Comparison of ENCODE assay signal across 28 mouse cellular contexts in the genomic region with DNA sequence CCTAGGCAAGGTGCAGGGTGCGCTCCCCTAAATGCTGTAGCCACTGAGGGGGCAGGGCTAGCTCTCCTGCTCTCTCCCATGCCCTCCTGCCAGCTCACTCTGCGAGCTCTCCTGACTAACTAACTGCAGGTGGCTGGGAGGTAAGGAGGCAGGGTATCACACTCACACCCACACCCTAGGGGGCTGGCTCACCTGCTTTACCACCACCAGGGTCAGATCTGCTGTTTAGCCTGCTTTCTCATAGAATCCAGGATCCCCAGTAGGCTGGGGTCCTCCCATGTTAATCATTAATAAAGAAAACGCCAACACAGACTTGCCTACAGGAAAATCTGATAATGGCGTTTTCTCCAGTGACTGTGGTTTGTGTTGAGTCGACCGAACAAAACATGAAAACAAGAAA. TPM values are rescaled to one million over a fixed set of nuclear protein-coding genes. Genes with fewer than 3 reads are reported as not detected.
DNase-seq lines count a peak whose midpoint lies in the region; ATAC-seq lines count a peak whose summit lies in the region.
"Had no signal": no experiment of that assay in that cellular context is flagged by ENCODE, and none has a peak within 500 bp of the region (broad histone marks: within the 10 kb centered on the region; RNA-seq: fewer than 3 reads in every experiment).

No protein-coding gene starts in this region.

- peak overlapping the region; percentile 81 for H3K27ac ChIP-seq in kidney, embryonic 15.5 days
- no peak overlapping the region for H3K27ac ChIP-seq in embryonic facial prominence, embryonic 14.5 days (replicated peaks; ENCODE audit: low read depth, low read length)
- 0 out of 2 replicates have a peak overlapping the region, but pooled peaks have one; percentile 5 for H3K27ac ChIP-seq in liver, embryonic 12.5 days
- H3K27ac ChIP-seq in stomach, embryonic 15.5 days, result peak overlapping the region; percentile 16; the same call in 1 of the 2 replicates
- H3K27ac ChIP-seq: forebrain, embryonic 12.5 days; hindbrain, embryonic 13.5 days; lung, embryonic 15.5 days; macrophage; midbrain, embryonic 10.5 days had no signal

- peaks cover 13% of the 10 kb centered on the region for H3K4me1 ChIP-seq in kidney, embryonic 15.5 days
- H3K4me1 ChIP-seq in embryonic facial prominence, embryonic 14.5 days (ENCODE audit: control insufficient read depth, insufficient read depth, low read length), result no peaks in the 10 kb centered on the region
- 0 out of 2 replicates have a peak, but pooled peaks cover 2% of the 10 kb centered on the region for H3K4me1 ChIP-seq in liver, embryonic 12.5 days
- no peaks in the 10 kb centered on the region for H3K4me1 ChIP-seq in stomach, embryonic 15.5 days
- H3K4me1 ChIP-seq: hindbrain, embryonic 13.5 days; lung, embryonic 15.5 days had no signal

- H3K4me3 ChIP-seq in kidney, embryonic 15.5 days (replicated peaks), result no peak overlapping the region
- H3K4me3 ChIP-seq in embryonic facial prominence, embryonic 14.5 days (ENCODE audit: low read depth, low read length), result no peak overlapping the region
- H3K4me3 ChIP-seq in liver, embryonic 12.5 days, result no peak overlapping the region
- H3K4me3 ChIP-seq in stomach, embryonic 15.5 days (replicated peaks), result no peak overlapping the region
- H3K4me3 ChIP-seq: forebrain, embryonic 12.5 days; hindbrain, embryonic 13.5 days; lung, embryonic 15.5 days; midbrain, embryonic 10.5 days had no signal

- no peaks in the 10 kb centered on the region for H3K27me3 ChIP-seq in kidney, embryonic 15.5 days
- no peaks in the 10 kb centered on the region for H3K27me3 ChIP-seq in embryonic facial prominence, embryonic 14.5 days (replicated peaks; ENCODE audit: control insufficient read depth, insufficient read depth, low read length)
- H3K27me3 ChIP-seq in liver, embryonic 12.5 days (replicated peaks), result no peaks in the 10 kb centered on the region
- no peaks in the 10 kb centered on the region for H3K27me3 ChIP-seq in stomach, embryonic 15.5 days (replicated peaks)
- H3K27me3 ChIP-seq: forebrain, embryonic 12.5 days; hindbrain, embryonic 13.5 days; lung, embryonic 15.5 days; Patski had no signal

- ATAC-seq in kidney, embryonic 15.5 days (replicated peaks; ENCODE audit: low FRiP score), result peak; percentile 87
- ATAC-seq in embryonic facial prominence, embryonic 14.5 days (ENCODE audit: low read depth), result 0 out of 2 replicates have a peak, but pooled peaks have one; percentile 22
- ATAC-seq in liver, embryonic 12.5 days, result peak; percentile 42; the same call in 1 of the 2 replicates
- peak; percentile 83 for ATAC-seq in stomach, embryonic 15.5 days (ENCODE audit: insufficient read depth, low FRiP score, low read depth)
- ATAC-seq in granulocyte monocyte progenitor cell, adult 5-6 weeks (replicated peaks; ENCODE audit: poor library complexity, severe bottlenecking), result no peak
- ATAC-seq in megakaryocyte, adult 5-6 weeks (ENCODE audit: poor library complexity, severe bottlenecking), result no peak
- ATAC-seq: inflammation-experienced regulatory T-cells, adult 6 months; Patski had no signal

- no peak overlapping the region for H3K4me2 ChIP-seq in kidney, embryonic 15.5 days
- no peak overlapping the region for H3K4me2 ChIP-seq in embryonic facial prominence, embryonic 14.5 days (ENCODE audit: low read depth, low read length)
- H3K4me2 ChIP-seq in liver, embryonic 12.5 days, result no peak overlapping the region
- no peak overlapping the region for H3K4me2 ChIP-seq in stomach, embryonic 15.5 days
- H3K4me2 ChIP-seq: forebrain, embryonic 12.5 days; hindbrain, embryonic 13.5 days; lung, embryonic 15.5 days had no signal

- H3K9ac ChIP-seq in kidney, embryonic 15.5 days, result no peak overlapping the region
- H3K9ac ChIP-seq in embryonic facial prominence, embryonic 14.5 days (ENCODE audit: low read depth, low read length), result no peak overlapping the region
- H3K9ac ChIP-seq in liver, embryonic 12.5 days, result no peak overlapping the region
- H3K9ac ChIP-seq in stomach, embryonic 15.5 days, result no peak overlapping the region
- H3K9ac ChIP-seq: forebrain, embryonic 12.5 days; hindbrain, embryonic 13.5 days; lung, embryonic 15.5 days had no signal

- DNase-seq in kidney, postnatal 14 days, result no peak
- DNase-seq in embryonic facial prominence, embryonic 14.5 days (ENCODE audit: low spot score), result no peak
- DNase-seq: adrenal gland, postnatal 36 days; cerebellum, adult 9-10 months; gastrocnemius, postnatal 36 days; heart, postnatal 36 days; kidney, postnatal 25 days had no signal

- peaks cover 91% of the 10 kb centered on the region for H3K36me3 ChIP-seq in kidney, embryonic 15.5 days
- peaks cover 95% of the 10 kb centered on the region for H3K36me3 ChIP-seq in embryonic facial prominence, embryonic 14.5 days (ENCODE audit: control insufficient read depth, insufficient read depth, low read length)
- peaks cover 83% of the 10 kb centered on the region for H3K36me3 ChIP-seq in liver, embryonic 12.5 days
- peaks cover 41% of the 10 kb centered on the region for H3K36me3 ChIP-seq in stomach, embryonic 15.5 days

- no peaks in the 10 kb centered on the region for H3K9me3 ChIP-seq in kidney, embryonic 15.5 days (replicated peaks)
- H3K9me3 ChIP-seq in embryonic facial prominence, embryonic 14.5 days (ENCODE audit: control insufficient read depth, low read length), result no peaks in the 10 kb centered on the region
- no peaks in the 10 kb centered on the region for H3K9me3 ChIP-seq in liver, embryonic 12.5 days (replicated peaks)
- no peaks in the 10 kb centered on the region for H3K9me3 ChIP-seq in stomach, embryonic 15.5 days
- H3K9me3 ChIP-seq: forebrain, embryonic 12.5 days; hindbrain, embryonic 13.5 days; lung, embryonic 15.5 days; midbrain, embryonic 10.5 days had no signal

- WGBS in kidney, embryonic 15.5 days, result 63% methylated on average over 6 of the region's 6 CpGs
- 74% methylated on average over 6 of the region's 6 CpGs for WGBS in embryonic facial prominence, embryonic 14.5 days
- 68% methylated on average over 6 of the region's 6 CpGs for WGBS in liver, embryonic 12.5 days (ENCODE audit: insufficient replicate concordance)
- WGBS in stomach, embryonic 15.5 days, result 69% methylated on average over 6 of the region's 6 CpGs

RNA-seq across cellular contexts. Expression of gene Adam30, which starts 41.1 kb away (rescaled TPM):
- not detected in 2 replicates for polyA plus RNA-seq in kidney, embryonic 15.5 days (2015; fragmentation: Nextera tagmentation; extraction: Ambion mirVana)
- polyA plus RNA-seq in embryonic facial prominence, embryonic 14.5 days (2014; fragmentation: Nextera tagmentation; extraction: Ambion mirVana), result not detected in 2 replicates
- polyA plus RNA-seq in liver, embryonic 12.5 days (2016; fragmentation: Nextera tagmentation; extraction: Ambion mirVana), result not detected in 2 replicates
- polyA plus RNA-seq in stomach, embryonic 15.5 days (2015; fragmentation: Nextera tagmentation; extraction: Ambion mirVana), result not detected in 2 replicates
- not detected in 2 replicates for total RNA-seq in granulocyte monocyte progenitor cell, adult 5-6 weeks (2014; fragmentation: Nextera tagmentation)
- total RNA-seq in granulocyte monocyte progenitor cell, adult 5-6 weeks (2017), result 0.86 TPM in 1 of 2 replicates, not detected in the other
- total RNA-seq in megakaryocyte, adult 5-6 weeks (2015), result 0.18 TPM in 1 of 2 replicates, not detected in the other
- total RNA-seq in megakaryocyte, adult 5-6 weeks (2017), result 0.04 TPM in 1 of 2 replicates, not detected in the other
- total RNA-seq: adrenal gland, adult 18-20 months; adrenal gland, postnatal 36 days; gastrocnemius, adult 18-20 months; gastrocnemius, postnatal 36 days; heart, adult 8-10 months; heart, postnatal 36 days; left cerebral cortex, adult 18-20 months; left cerebral cortex, postnatal 25 days; midbrain, postnatal 0 days had no signal
- polyA plus RNA-seq: forebrain, embryonic 12.5 days; heart, embryonic 14.5 days; inflammation-experienced regulatory T-cells, adult 6 months; lung, embryonic 15.5 days; macrophage; midbrain, embryonic 10.5 days; midbrain, postnatal 0 days; neural tube, embryonic 14.5 days; thymus, postnatal 0 days had no signal

Comparison
In these comparisons a context has a peak if more than half of its experiments do, and no peak if none do; other contexts are left out.
1. ATAC-seq: peak in kidney, embryonic 15.5 days (single experiment), embryonic facial prominence, embryonic 14.5 days (single experiment), liver, embryonic 12.5 days (single experiment) and stomach, embryonic 15.5 days (single experiment); none in granulocyte monocyte progenitor cell, adult 5-6 weeks (single experiment) and megakaryocyte, adult 5-6 weeks (single experiment).